Mouse (Mus musculus): Measurements from ENCODE around the gene Gnb1l. TPM values are rescaled to one million over a fixed set of nuclear protein-coding genes. Genes with fewer than 3 reads are reported as not detected.

The Gnb1l gene
- polyA plus RNA-seq, 1 experiment, result 11.4 TPM

- H3K4me1 ChIP-seq, result peaks cover 30% of the 10 kb centered on the region
- peaks cover 97% of the 10 kb centered on the region for H3K27me3 ChIP-seq (replicated peaks)
- H3K9me3 ChIP-seq, result no peaks in the 10 kb centered on the region
- no peak overlapping the region for H3K4me3 ChIP-seq (replicated peaks)
- H3K36me3 ChIP-seq (replicated peaks; ENCODE audit: low read length), result no peaks in the 10 kb centered on the region
- no peak for TF ChIP-seq FLI1 (IDR thresholded peaks at IDR 0.05; ENCODE audit: low read length)
- TF ChIP-seq GATA1 (IDR thresholded peaks at IDR 0.05; ENCODE audit: borderline replicate concordance, low read length), result no peak
Observed at GRCm38 (mm10) chr16:18608226-18608625, 109.7 kb downstream of the Gnb1l start.

- Histone ChIP-seq H3K4me1 (peaks cover 33% of the 10 kb centered on the region), H3K27me3 (replicated peaks) (peaks cover 98% of the 10 kb centered on the region), H3K9me3 (no peaks in the 10 kb centered on the region), H3K4me3 (replicated peaks) (no peak overlapping the region), H3K36me3 (replicated peaks; ENCODE audit: low read length) (no peaks in the 10 kb centered on the region)
- TF ChIP-seq FLI1 (IDR thresholded peaks at IDR 0.05; ENCODE audit: low read length) (no peak), GATA1 (IDR thresholded peaks at IDR 0.05; ENCODE audit: borderline replicate concordance, low read length) (no peak)
Observed at GRCm38 (mm10) chr16:18609099-18609498, 110.6 kb downstream of the Gnb1l start.

DNA sequence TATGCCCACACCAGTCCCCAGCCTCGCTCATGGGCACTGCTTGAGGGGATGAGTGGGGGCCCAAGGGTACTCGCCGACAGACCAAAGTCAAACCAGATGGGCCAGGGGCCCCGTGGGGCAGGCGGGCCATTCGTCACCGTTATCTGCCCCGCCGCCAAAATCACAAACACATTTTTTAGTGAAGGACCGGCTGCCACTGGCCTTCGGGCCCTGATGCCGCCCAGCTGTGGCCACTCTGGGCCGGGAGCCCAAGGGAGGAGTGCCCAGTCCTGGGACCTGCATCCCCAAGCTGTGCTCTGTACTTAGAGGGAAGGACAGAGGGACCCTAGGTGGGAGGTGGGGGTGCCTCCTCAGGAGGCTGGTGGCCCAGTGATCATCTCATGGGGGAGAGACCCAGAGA lies 113.2 kb downstream of the Gnb1l start:
- TF ChIP-seq GATA1 (IDR thresholded peaks at IDR 0.05; ENCODE audit: borderline replicate concordance, low read length) (no peak), FLI1 (IDR thresholded peaks at IDR 0.05; ENCODE audit: low read length) (no peak)

GRCm38 (mm10) chr16:18613301-18613700 lies 114.8 kb downstream of the Gnb1l start:
- Histone ChIP-seq H3K27me3 (replicated peaks) (peaks cover 90% of the 10 kb centered on the region), H3K4me3 (replicated peaks) (no peak overlapping the region), H3K9me3 (no peaks in the 10 kb centered on the region), H3K36me3 (replicated peaks; ENCODE audit: low read length) (no peaks in the 10 kb centered on the region), H3K4me1 (peaks cover 36% of the 10 kb centered on the region)
- no peak for TF ChIP-seq GATA1 (IDR thresholded peaks at IDR 0.05; ENCODE audit: borderline replicate concordance, low read length)
- TF ChIP-seq FLI1 (IDR thresholded peaks at IDR 0.05; ENCODE audit: low read length), result no peak

More for the DNA sequence above, 113.2 kb downstream of the Gnb1l start:
- H3K9me3 ChIP-seq, result no peaks in the 10 kb centered on the region
- H3K36me3 ChIP-seq (replicated peaks; ENCODE audit: low read length), result no peaks in the 10 kb centered on the region
- peaks cover 96% of the 10 kb centered on the region for H3K27me3 ChIP-seq (replicated peaks)
- H3K4me1 ChIP-seq, result peaks cover 29% of the 10 kb centered on the region
- H3K4me3 ChIP-seq (replicated peaks), result no peak overlapping the region

Other genes starting within 250 kb of the Gnb1l start
- gene Ranbp1, start 250.0 kb upstream of the Gnb1l start, polyA plus RNA-seq (2012; ENCODE audit: insufficient read depth, low replicate concordance), result 283 and 648 TPM in 2 replicates
- gene Gm49776, start 240.4 kb upstream of the Gnb1l start, polyA plus RNA-seq (2012; ENCODE audit: insufficient read depth, low replicate concordance), result 1.3 TPM in 1 of 2 replicates, not detected in the other
- gene Dgcr8, start 209.5 kb upstream of the Gnb1l start, polyA plus RNA-seq (2012; ENCODE audit: insufficient read depth, low replicate concordance), result 0.77 and 2.5 TPM in 2 replicates
- 17.3 and 33.0 TPM in 2 replicates for gene Tango2, start 150.6 kb upstream of the Gnb1l start, polyA plus RNA-seq (2012; ENCODE audit: insufficient read depth, low replicate concordance)
- gene Arvcf, start 150.5 kb upstream of the Gnb1l start, polyA plus RNA-seq (2012; ENCODE audit: insufficient read depth, low replicate concordance), result 2.6 TPM in 1 of 2 replicates, not detected in the other
- gene Txnrd2, start 72.3 kb upstream of the Gnb1l start, polyA plus RNA-seq (2012; ENCODE audit: insufficient read depth, low replicate concordance), result 6.9 TPM in 1 of 2 replicates, not detected in the other
- 52.8 and 53.5 TPM in 2 replicates for gene Comt, start 71.9 kb upstream of the Gnb1l start, polyA plus RNA-seq (2012; ENCODE audit: insufficient read depth, low replicate concordance)
- gene Rtl10, start 188 bp downstream of the Gnb1l start, polyA plus RNA-seq (2012; ENCODE audit: insufficient read depth, low replicate concordance), result 1.9 TPM in 1 of 2 replicates, not detected in the other
- not detected in 2 replicates for gene Tbx1, start 92.0 kb downstream of the Gnb1l start, polyA plus RNA-seq (2012; ENCODE audit: insufficient read depth, low replicate concordance)
- gene Gp1bb, start 123.7 kb downstream of the Gnb1l start, polyA plus RNA-seq (2012; ENCODE audit: insufficient read depth, low replicate concordance), result 3,910 and 6,936 TPM in 2 replicates
- 1.0 TPM in 1 of 2 replicates, not detected in the other for gene Gm49601, start 127.7 kb downstream of the Gnb1l start, polyA plus RNA-seq (2012; ENCODE audit: insufficient read depth, low replicate concordance)
- 8.0 and 10.3 TPM in 2 replicates for gene Sept5, start 131.2 kb downstream of the Gnb1l start, polyA plus RNA-seq (2012; ENCODE audit: insufficient read depth, low replicate concordance)